Mouse (Mus musculus) heart, adult 2 months (tissue): ENCODE data around the gene Hoxb3. TPM values are rescaled to one million over a fixed set of nuclear protein-coding genes. Genes with fewer than 3 reads are reported as not detected.

Source experiments
- DNase-seq, 2 experiments: peaks; one replicate each; pipeline ENCODE4 v3.0.0; 2021
- H3K27ac ChIP-seq: fragments of 200-600 bp; 2 replicates; pipeline ENCODE4 v1.8.1; 2022
- H3K27me3 ChIP-seq: fragments of 200-500 bp; 2 replicates; pipeline ENCODE4 v1.6.1; 2012; ENCODE audit warnings: mild to moderate bottlenecking, low read length, inconsistent platforms, mixed read lengths; ENCODE audit not compliant: control insufficient read depth, insufficient read depth
- H3K36me3 ChIP-seq: fragments of 200-500 bp; 2 replicates; pipeline ENCODE4 v1.6.1; 2012; ENCODE audit warnings: low read length, inconsistent platforms; ENCODE audit not compliant: control insufficient read depth, insufficient read depth
- H3K4me1 ChIP-seq: fragments of 200-500 bp; 2 replicates; pipeline ENCODE4 v1.6.1; 2011; ENCODE audit warnings: low read length; ENCODE audit not compliant: control insufficient read depth, insufficient read depth
- H3K4me3 ChIP-seq: fragments of 200-600 bp; 2 replicates; pipeline ENCODE4 v1.8.1; 2022
- H3K79me2 ChIP-seq: fragments of 200-500 bp; replicated peaks from 2 replicates; pipeline ENCODE4 v1.6.1; 2012; ENCODE audit warnings: mild to moderate bottlenecking, inconsistent platforms, low read length, moderate library complexity, mixed read lengths; ENCODE audit not compliant: control insufficient read depth, insufficient read depth
- H3K9ac ChIP-seq: fragments of 200-500 bp; 2 replicates; pipeline ENCODE4 v1.6.1; 2012; ENCODE audit warnings: low read depth, mild to moderate bottlenecking, control low read depth, inconsistent platforms, low read length, mixed read lengths
- CTCF ChIP-seq: fragments of 200-600 bp; IDR thresholded peaks from 2 replicates; pipeline ENCODE4 v1.8.1; 2022; ENCODE audit warnings: antibody characterized with exemption, mild to moderate bottlenecking, moderate library complexity
- EP300 ChIP-seq: fragments of 200-500 bp; IDR thresholded peaks from 2 replicates; pipeline ENCODE4 v1.6.1; 2011; ENCODE audit warnings: low read depth, low read length, control low read depth; ENCODE audit not compliant: insufficient read depth
- POLR2A ChIP-seq: fragments of 200-500 bp; IDR thresholded peaks from 2 replicates; pipeline ENCODE4 v1.6.1; 2011; ENCODE audit warnings: mild to moderate bottlenecking, low read depth, low read length, control low read depth; ENCODE audit not compliant: insufficient read depth
- WGBS: fragments of 180-500 bp; shearing (Covaris S2); methylation state at CpG from one replicate; pipeline ENCODE4 v1.1.7; 2018; 5-methylcytosine and 5-hydroxymethylcytosine counted together
- intact Hi-C: fragments of 180-260 bp; cut with DNase I; formaldehyde crosslinking; loops from one replicate; pipeline ENCODE4 v1.15.1; 2025
- polyA plus RNA-seq: library from polyadenylated mRNA; depleted of rRNA; stranded (reverse); fragments of >200 nt; gene quantifications from 2 replicates; pipeline ENCODE4 v1.2.3, GENCODE M21; 2012
- total RNA-seq, 2 experiments: library from RNA; stranded (reverse); gene quantifications; 2 replicates each; pipeline ENCODE4 v1.2.3; 2021

Hoxb3 gene
- total and polyA plus RNA-seq, 3 experiments: 0.23 to 0.64 (median 0.30) TPM

DNA sequence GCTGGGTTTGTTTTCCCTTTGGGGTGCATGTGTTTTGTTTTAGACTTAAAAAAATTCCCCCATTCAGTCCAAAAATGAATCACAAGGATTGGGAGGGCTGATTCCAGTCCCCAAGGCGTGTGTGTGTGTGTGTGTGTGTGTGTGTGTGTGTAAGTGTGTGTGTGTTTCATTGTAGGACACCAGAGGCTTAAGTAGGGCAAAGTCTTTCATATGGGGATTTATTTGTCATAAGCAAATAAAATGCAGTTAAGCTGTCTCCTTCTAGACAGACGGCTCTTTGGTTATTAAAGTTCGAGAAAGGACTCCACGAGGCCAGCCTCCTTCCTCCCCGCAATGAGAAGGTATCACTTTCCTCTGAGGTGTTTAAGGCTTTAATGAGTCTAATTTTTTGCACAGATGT, 1.3 kb upstream of the Hoxb3 start:
- no peak overlapping the region for H3K9ac ChIP-seq

GRCm38 (mm10) chr11:96322738-96323137, 388 bp upstream of the Hoxb3 start:
- intact Hi-C loops: no loop called here
- H3K4me1 ChIP-seq: no peaks in the 10 kb centered on the region
- DNase-seq: no peak
- no peaks in the 10 kb centered on the region for H3K79me2 ChIP-seq
- TF ChIP-seq POLR2A (no peak), EP300 (no peak), CTCF (no peak)
- H3K27me3 ChIP-seq: peaks cover 19% of the 10 kb centered on the region
- H3K9ac ChIP-seq: no peak overlapping the region
- H3K27ac ChIP-seq: no peak overlapping the region
- 32% methylated on average over 6 of the region's 6 CpGs for WGBS
- no peak overlapping the region for H3K4me3 ChIP-seq
- H3K36me3 ChIP-seq: no peaks in the 10 kb centered on the region

More for the DNA sequence above, 1.3 kb upstream of the Hoxb3 start:
- Histone ChIP-seq H3K36me3 (no peaks in the 10 kb centered on the region), H3K4me3 (no peak overlapping the region), H3K27me3 (peaks cover 17% of the 10 kb centered on the region), H3K79me2 (no peaks in the 10 kb centered on the region), H3K27ac (no peak overlapping the region), H3K4me1 (no peaks in the 10 kb centered on the region)
- no peak for TF ChIP-seq POLR2A
- no peak for TF ChIP-seq EP300
- no peak for TF ChIP-seq CTCF
- intact Hi-C loops: no loop called here
- no peak for DNase-seq
- 40% methylated on average over 5 of the region's 5 CpGs for WGBS

GRCm38 (mm10) chr11:96324125-96324524, 999 bp downstream of the Hoxb3 start:
- WGBS: 15% methylated on average over 5 of the region's 5 CpGs
- intact Hi-C loops: no loop called here

DNA sequence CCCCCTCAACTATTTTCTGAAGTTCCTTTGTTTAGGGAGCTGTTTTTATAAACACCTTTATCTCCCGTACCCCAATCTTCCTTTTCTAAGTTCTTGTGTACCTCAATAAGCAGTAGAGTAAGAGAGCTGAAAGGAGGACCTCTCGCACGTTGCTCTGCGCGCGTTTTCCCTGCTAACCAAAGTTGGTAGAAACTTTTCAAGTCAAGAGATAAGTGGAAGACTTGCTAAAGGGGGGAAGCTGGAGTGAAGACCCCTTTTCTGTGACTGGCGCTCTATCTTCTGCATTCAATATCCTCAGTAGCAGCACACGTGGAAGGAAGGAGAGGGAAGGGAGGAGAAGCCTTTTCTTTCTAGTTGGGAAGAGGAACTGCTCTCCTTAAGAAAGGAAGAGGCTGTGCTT, 1.8 kb downstream of the Hoxb3 start:
- WGBS: 23% methylated on average over 8 of the region's 8 CpGs
- no peak for DNase-seq
- Histone ChIP-seq H3K4me1 (no peaks in the 10 kb centered on the region), H3K9ac (no peak overlapping the region), H3K27ac (no peak overlapping the region), H3K4me3 (no peak overlapping the region), H3K36me3 (no peaks in the 10 kb centered on the region), H3K27me3 (peaks cover 11% of the 10 kb centered on the region), H3K79me2 (no peaks in the 10 kb centered on the region)
- intact Hi-C loops: no loop called here
- TF ChIP-seq CTCF (no peak), POLR2A (no peak), EP300 (no peak)

More at GRCm38 (mm10) chr11:96324125-96324524, 999 bp downstream of the Hoxb3 start:
- Histone ChIP-seq H3K4me1 (no peaks in the 10 kb centered on the region), H3K79me2 (no peaks in the 10 kb centered on the region), H3K4me3 (no peak overlapping the region), H3K36me3 (no peaks in the 10 kb centered on the region), H3K9ac (no peak overlapping the region), H3K27ac (no peak overlapping the region), H3K27me3 (peaks cover 15% of the 10 kb centered on the region)
- DNase-seq: no peak
- no peak for TF ChIP-seq EP300
- no peak for TF ChIP-seq POLR2A
- no peak for TF ChIP-seq CTCF

- 20% methylated on average over 22 of the region's 22 CpGs for WGBS
- Histone ChIP-seq H3K4me1 (no peaks in the 10 kb centered on the region), H3K27me3 (peaks cover 9% of the 10 kb centered on the region), H3K27ac (no peak overlapping the region), H3K79me2 (no peaks in the 10 kb centered on the region), H3K9ac (no peak overlapping the region), H3K36me3 (no peaks in the 10 kb centered on the region), H3K4me3 (no peak overlapping the region)
- intact Hi-C loops: no loop called here
- DNase-seq: no peak
- TF ChIP-seq EP300 (no peak), POLR2A (no peak), CTCF (no peak)
These were observed 2.7 kb downstream of the Hoxb3 start for GRCm38 (mm10) chr11:96325747-96326212.

GRCm38 (mm10) chr11:96326705-96327104, 3.6 kb downstream of the Hoxb3 start:
- Histone ChIP-seq H3K27ac (no peak overlapping the region), H3K4me1 (no peaks in the 10 kb centered on the region), H3K36me3 (no peaks in the 10 kb centered on the region), H3K4me3 (no peak overlapping the region), H3K27me3 (peaks cover 9% of the 10 kb centered on the region), H3K9ac (no peak overlapping the region), H3K79me2 (no peaks in the 10 kb centered on the region)
- TF ChIP-seq EP300 (no peak), CTCF (no peak), POLR2A (no peak)
- WGBS: 17% methylated on average over 12 of the region's 12 CpGs
- intact Hi-C loops: no loop called here
- no peak for DNase-seq
